Mouse (Mus musculus): ENCODE results near the gene Zfp687. TPM values are rescaled to one million over a fixed set of nuclear protein-coding genes. Genes with fewer than 3 reads are reported as not detected.
A peak's percentile ranks its signal among the peaks of the same experiment; 100 is the strongest.

Gene Zfp687
- total RNA-seq, 2 experiments from 2014 or later = 26.2 to 26.6 TPM

DNA sequence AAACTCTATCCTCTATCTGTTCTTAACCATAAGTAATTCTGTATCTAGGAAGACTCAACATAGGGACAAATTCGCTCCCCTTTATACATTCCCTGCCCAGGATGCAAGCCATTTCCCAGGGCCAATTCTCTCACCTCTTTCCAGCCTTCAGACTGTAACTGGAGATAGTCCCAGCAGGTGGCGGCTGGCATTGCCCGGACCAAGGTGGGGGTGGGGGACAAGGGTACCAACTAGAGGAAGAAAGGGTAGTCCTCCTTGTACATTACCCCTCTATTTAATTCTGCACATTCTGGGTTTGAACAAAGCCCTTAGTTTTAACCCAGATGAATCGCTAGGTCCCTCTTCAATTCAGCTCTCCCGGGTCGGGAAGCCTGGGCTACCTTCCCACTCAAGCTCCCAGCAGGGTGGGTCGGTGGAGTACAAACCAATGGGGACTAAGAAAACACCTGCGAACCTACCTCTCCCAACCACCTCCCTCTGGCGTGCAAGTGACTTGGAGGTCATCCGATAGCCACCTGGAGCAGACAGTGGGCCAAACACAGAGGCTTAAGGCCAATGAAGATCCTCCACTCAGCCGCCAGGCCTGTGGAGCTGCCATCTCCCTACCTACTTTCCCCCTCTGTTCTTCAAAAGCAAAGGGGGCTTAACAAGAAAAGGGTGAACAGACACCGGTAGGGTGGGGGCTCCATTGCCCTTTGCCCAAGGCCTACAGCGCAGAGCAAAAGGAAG is 1.4 kb downstream of the Zfp687 start:
- Histone ChIP-seq H3K4me3 (peak overlapping the region; percentile 78), H3K27ac (peak overlapping the region; percentile 92)
- DNase-seq (ENCODE audit: low spot score in 2 of 2) = no peak
- peak; percentile 33 for TF ChIP-seq CTCF (conservative IDR thresholded peaks at IDR 0.05)

DNA sequence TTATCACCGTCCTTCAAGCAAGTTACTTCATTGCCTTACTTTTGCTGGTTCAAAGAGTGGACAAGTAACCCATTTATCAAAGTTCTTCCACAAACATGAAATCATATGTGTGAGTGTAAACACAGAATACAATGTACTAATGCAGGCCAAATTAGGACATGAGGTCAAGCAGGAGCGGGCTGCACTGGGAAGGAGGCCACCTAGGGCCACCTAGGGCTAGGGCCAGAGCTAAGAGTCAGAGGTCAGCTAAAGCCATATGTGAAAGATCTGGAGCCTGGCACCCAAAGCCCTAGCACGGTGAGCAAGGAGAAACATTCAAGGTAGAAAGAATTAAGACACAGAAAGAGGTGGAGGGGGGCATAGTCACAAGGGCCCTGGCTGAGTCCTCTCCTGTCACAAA is 2.3 kb downstream of the Zfp687 start:
- TF ChIP-seq CTCF (conservative IDR thresholded peaks at IDR 0.05) = no peak
- Histone ChIP-seq H3K4me3 (no peak overlapping the region), H3K27ac (no peak overlapping the region)
- no peak for DNase-seq (ENCODE audit: low spot score in 2 of 2)

DNA sequence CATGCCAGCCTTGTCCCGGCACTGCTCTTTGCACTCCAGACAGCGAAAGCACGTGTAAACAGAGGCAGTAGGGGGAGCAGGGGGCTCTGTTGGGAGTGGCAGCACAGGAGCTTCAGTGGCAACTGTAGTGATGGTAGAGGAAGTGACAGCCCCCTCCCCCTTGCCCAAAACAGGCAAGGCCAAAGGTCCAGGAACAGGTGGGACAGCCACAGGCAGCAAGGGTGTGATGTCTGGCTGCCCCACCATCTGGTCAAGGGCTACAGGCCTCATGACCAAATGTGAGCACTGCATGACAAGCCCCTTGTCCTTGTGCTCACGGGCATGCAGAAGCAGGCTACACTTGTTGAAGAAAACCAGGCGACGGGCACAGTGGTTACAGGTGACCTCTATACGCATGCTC is 4.9 kb downstream of the Zfp687 start:
- Histone ChIP-seq H3K4me3 (no peak overlapping the region), H3K27ac (no peak overlapping the region)
- no peak for DNase-seq (ENCODE audit: low spot score in 2 of 2)
- TF ChIP-seq CTCF (conservative IDR thresholded peaks at IDR 0.05) = no peak

DNA sequence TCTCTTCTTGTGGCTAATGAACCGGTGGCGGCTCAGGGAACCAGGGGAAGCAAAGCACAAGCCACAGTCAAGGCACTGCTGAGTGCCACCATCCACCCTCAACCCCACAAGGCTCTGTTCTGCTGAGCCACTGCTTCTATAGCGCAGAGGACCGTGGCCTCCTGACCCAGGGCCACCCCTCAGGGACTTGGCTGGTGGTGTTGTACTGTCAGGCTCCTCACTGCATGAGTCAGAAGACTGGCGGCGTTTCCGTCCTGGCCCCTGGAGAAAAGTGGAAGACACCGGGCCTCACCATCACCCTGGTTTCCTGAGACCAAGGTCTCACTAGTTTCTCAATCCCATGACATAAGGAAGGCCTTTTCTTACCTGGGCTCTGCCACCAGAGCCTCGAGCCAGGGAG is 7.5 kb downstream of the Zfp687 start:
- no peak for TF ChIP-seq CTCF (conservative IDR thresholded peaks at IDR 0.05)
- Histone ChIP-seq H3K27ac (peak overlapping the region; percentile 58; the same call in 1 of the 2 replicates), H3K4me3 (no peak overlapping the region)
- DNase-seq (ENCODE audit: low spot score in 2 of 2) = no peak

DNA sequence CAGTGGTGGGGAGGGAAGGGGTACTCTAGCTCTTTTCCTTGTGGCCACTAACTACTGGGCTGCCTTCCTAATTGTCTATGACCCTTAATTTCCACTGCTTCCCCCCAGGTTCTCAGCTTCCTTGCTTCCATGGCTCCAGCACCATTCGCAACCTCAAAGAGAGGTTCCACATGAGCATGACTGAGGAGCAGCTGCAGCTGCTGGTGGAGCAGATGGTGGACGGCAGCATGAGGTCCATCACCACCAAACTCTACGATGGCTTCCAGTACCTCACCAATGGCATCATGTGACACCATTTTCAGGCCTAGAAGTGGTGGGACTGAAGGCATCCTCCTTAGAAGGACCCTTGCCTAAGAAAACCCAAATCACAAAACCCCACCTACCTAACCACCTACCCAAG is 9.6 kb downstream of the Zfp687 start:
- peak overlapping the region; percentile 58 for H3K27ac ChIP-seq
- TF ChIP-seq CTCF (conservative IDR thresholded peaks at IDR 0.05) = no peak
- DNase-seq (ENCODE audit: low spot score in 2 of 2) = no peak
- H3K4me3 ChIP-seq = no peak overlapping the region

DNA sequence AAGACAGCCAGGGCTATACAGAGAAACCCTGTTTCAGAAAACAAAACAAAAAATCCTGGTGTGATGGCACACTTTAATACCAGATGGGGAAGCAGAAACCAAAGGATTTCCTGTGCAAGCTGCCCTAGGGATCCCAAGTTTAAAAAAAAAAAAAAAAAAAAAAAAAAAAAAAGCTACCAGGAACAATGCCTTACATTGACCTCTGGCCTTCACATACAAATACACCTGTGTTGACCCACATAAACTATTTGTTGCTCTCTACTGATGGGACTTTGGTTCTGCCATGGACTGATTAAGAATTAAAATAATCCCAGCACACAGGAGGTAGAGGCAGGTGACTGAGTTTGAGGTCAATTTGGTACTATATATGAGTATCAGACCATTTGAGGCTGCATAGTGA is 12.0 kb downstream of the Zfp687 start:
- no peak for DNase-seq (ENCODE audit: low spot score in 2 of 2)
- TF ChIP-seq CTCF (conservative IDR thresholded peaks at IDR 0.05) = no peak
- Histone ChIP-seq H3K4me3 (no peak overlapping the region), H3K27ac (peak overlapping the region; percentile 67; the same call in 1 of the 2 replicates)

DNA sequence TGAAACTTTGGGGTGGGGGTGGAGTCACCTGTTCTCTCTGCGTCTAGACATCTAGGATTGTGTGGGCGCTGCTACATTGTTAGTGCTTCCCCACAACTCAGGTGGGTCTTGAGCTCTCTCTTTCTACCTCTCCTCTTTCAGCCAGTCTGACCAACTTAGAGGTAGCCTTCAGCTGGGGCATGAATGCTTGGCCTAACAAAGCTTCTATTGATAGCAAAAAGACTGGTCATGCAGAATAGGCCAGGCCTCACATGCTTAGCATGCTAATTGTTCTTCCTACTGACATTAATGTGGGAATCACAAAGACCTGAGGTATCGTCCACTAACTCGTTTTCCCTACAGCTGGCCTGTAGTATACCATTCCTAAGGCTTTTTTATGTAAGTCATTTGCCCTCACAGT is 12.7 kb downstream of the Zfp687 start:
- no peak for TF ChIP-seq CTCF (conservative IDR thresholded peaks at IDR 0.05)

DNA sequence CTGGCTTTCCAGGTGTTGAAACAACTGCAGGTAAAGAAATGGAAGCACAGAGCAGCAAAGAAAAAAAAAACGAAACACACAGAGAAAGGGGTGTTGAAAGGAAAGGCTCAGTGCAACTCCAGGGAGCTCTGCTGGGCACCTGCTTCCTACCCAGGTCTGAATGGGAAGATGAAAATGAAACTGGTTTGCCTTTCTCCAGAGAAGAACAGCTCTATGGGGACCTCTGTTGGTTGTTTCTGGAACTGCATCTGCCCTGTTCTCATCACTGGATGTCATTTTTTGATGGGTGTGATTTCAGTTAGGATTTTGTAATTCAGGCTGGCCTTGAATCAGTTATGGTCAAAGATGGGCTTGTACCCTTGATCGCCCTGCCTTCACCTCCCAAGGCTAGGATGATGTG is 18.3 kb downstream of the Zfp687 start:
- TF ChIP-seq CTCF (conservative IDR thresholded peaks at IDR 0.05) = peak; percentile 99

More for the DNA sequence above, 12.7 kb downstream of the Zfp687 start:
- H3K27ac ChIP-seq = peak overlapping the region; percentile 67
- no peak overlapping the region for H3K4me3 ChIP-seq
- DNase-seq (ENCODE audit: low spot score in 2 of 2) = no peak

DNA sequence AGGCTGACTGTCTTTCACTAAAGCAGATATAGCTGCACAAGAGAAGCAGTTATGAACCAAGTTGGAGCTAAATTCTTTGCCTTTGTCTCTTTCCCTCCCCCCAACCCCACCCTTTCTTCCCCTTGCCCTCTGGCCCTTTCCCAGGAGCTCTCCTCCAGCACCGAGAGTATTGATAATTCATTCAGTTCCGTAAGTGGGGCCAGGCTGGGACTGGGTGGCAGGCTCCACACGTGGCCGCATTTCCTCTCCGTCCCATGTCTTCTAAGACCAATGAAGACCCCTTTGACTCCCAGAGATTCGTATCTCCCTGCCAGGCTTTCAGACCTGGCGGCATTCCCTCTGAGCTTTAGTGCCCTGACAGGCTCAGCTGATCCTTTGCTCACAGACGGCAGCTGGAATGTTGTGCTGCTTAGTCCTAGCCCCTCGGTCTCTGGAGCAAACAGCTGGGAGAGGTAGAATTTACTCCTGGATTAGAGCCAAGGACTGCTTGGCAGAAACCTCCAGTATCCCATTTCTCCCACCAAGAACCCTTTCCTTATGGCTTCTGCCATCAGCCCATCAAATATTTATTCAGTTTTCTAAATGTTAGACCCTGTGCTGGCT is 26.0 kb downstream of the Zfp687 start:
- TF ChIP-seq CTCF (conservative IDR thresholded peaks at IDR 0.05) = no peak
- H3K4me3 ChIP-seq = no peak overlapping the region
- DNase-seq (ENCODE audit: low spot score in 2 of 2) = no peak

More for the DNA sequence above, 18.3 kb downstream of the Zfp687 start:
- H3K27ac ChIP-seq = peak overlapping the region; percentile 41; the same call in 1 of the 2 replicates
- no peak overlapping the region for H3K4me3 ChIP-seq
- DNase-seq (ENCODE audit: low spot score in 2 of 2) = peak; percentile 59 to 89

DNA sequence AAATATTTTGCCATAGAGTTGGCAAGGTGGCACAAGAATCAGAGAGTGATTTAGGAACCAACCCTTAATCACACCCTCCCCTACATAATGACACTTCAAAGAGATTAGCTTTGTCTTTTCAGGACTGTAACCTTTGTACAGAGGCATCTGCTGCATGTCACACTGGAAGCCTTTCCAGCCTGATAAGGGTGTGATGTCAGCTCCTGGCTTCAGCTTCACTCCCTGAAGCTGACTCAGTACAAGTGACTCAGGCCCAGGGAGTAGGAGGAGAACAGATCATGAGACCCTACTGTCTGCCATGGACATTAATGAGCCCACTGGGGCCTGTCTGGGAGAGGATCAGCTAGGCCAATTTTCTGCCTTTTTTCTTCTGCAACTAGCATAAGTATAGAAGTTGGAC is 27.7 kb downstream of the Zfp687 start:
- Histone ChIP-seq H3K27ac (no peak overlapping the region), H3K4me3 (no peak overlapping the region)
- no peak for DNase-seq (ENCODE audit: low spot score in 2 of 2)

More for the DNA sequence above, 26.0 kb downstream of the Zfp687 start:
- no peak overlapping the region for H3K27ac ChIP-seq

DNA sequence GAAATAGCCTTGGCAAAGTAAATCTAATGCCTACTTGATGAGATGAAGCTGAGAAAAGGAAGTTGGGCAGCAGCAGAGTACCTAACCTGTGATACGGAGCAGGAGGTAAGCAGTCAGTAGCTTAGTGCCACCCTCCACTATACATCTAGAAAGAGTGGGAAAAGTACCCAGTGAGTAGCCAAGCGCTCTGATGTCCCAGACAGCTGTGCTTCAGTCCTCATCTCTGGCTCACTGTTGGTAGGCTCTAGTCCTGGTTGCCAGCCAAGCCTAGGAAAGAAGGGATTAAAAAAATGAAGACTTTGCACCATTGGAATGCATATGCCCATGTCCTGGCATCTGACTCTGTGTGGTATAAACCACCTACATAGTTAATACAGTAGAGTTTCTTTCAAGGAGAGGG is 29.7 kb downstream of the Zfp687 start:
- DNase-seq (ENCODE audit: low spot score in 2 of 2) = no peak
- no peak overlapping the region for H3K27ac ChIP-seq
- no peak overlapping the region for H3K4me3 ChIP-seq
- no peak for TF ChIP-seq CTCF (conservative IDR thresholded peaks at IDR 0.05)

More for the DNA sequence above, 27.7 kb downstream of the Zfp687 start:
- no peak for TF ChIP-seq CTCF (conservative IDR thresholded peaks at IDR 0.05)

DNA sequence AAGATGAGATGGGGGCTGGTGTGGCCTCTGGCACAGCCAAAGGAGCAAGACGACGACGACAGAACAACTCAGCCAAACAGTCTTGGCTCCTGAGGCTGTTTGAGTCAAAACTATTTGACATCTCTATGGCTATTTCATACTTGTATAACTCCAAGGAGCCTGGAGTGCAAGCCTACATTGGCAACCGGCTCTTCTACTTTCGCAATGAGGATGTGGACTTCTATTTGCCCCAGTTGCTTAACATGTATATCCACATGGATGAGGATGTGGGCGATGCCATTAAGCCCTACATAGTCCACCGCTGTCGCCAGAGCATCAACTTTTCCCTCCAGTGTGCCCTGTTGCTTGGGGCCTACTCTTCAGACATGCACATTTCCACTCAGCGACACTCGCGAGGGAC is 30.9 kb downstream of the Zfp687 start:
- no peak for TF ChIP-seq CTCF (conservative IDR thresholded peaks at IDR 0.05)
- no peak overlapping the region for H3K27ac ChIP-seq
- no peak for DNase-seq (ENCODE audit: low spot score in 2 of 2)
- H3K4me3 ChIP-seq = no peak overlapping the region

DNA sequence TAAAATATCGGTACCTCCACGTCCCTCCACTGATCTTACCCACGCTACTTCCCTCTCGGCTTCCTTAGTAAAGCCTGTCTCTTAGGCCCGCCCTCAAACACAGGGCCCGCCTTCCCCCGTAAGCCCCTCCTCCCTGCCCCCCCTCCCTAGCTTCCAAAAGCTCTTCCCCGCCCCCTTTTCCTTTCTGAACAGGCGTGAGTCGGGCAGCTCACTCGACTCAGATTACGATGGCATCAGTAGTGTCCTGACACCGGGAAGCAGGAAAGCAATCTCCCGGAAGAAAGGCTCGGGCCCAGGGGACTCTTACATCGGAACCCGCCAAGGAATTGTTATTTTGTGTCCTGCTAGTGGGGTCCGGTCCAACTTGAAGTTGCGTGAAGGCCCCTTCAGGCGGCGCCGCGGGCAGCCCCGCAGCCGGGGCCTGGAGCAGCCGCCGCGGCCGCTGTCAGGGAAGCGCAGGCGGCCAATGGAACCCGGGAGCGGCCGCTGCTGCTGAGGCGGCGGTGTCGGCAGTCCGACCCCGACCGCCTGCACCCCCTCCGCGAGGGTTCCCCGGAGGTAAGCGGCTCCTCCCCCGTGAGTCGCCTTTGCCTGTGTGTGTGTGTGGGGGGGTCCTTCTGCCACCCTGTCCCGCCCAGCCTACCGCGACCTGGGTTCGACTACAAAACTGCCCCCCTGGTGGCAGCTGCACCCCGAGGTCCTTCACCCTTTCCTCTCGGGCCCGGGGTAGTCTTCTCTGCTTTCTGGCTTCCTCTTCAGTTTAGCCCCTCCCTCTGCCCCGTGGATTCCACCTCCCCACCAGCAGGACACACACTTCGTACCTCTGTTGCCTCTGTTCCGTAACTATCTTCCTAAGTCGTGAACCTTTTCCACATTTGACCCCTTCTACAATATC is 40.5 kb downstream of the Zfp687 start, which contains the start of gene Pi4kb:
TSS of gene Pi4kb (plus strand) at position 204 of the 895 bp plus-strand sequence.
- DNase-seq (ENCODE audit: low spot score in 2 of 2) = peak; percentile 71 to 77
- H3K27ac ChIP-seq = peak within 1 kb of the TSS; percentile 99
- TF ChIP-seq CTCF (conservative IDR thresholded peaks at IDR 0.05) = peak; percentile 56

More for the DNA sequence above, 40.5 kb downstream of the Zfp687 start, which contains the start of gene Pi4kb:
- H3K4me3 ChIP-seq = peak within 1 kb of the TSS; percentile 91

All from layer of hippocampus, adult 2 months (tissue).